Mouse (Mus musculus) myocyte (in vitro differentiated cells): ENCODE measurements around the gene Foxe3.

Experiments used
- CEBPB ChIP-seq: IDR thresholded peaks from 2 replicates; pipeline ENCODE4 v1.6.1; 2011; ENCODE audit warnings: mild to moderate bottlenecking, moderate library complexity; ENCODE audit not compliant: poor library complexity, insufficient read depth, severe bottlenecking
- E2F4 ChIP-seq: IDR thresholded peaks from one replicate; pipeline ENCODE4 v1.6.1; 2011; ENCODE audit warnings: mild to moderate bottlenecking, control low read depth, moderate library complexity; ENCODE audit not compliant: insufficient read depth
- MAX ChIP-seq: IDR thresholded peaks from one replicate; pipeline ENCODE4 v1.6.1; 2011; ENCODE audit warnings: low read depth, mild to moderate bottlenecking, control low read depth
- MYOG ChIP-seq, 3 experiments: IDR thresholded peaks; one replicate each; pipeline ENCODE4 v1.6.1; 2011; ENCODE audit warnings: control low read depth in 2 of 3, low read depth in 2 of 3, mild to moderate bottlenecking in 2 of 3; ENCODE audit not compliant: insufficient read length in 2 of 3, control insufficient read depth in 1 of 3, insufficient read depth in 1 of 3
- POLR2A ChIP-seq: IDR thresholded peaks from one replicate; pipeline ENCODE4 v1.6.1; 2011; ENCODE audit warnings: low read depth, mild to moderate bottlenecking, control low read depth, moderate library complexity; ENCODE audit not compliant: insufficient read length
- POLR2AphosphoS2 ChIP-seq: IDR thresholded peaks from one replicate; pipeline ENCODE4 v1.6.1; 2011; ENCODE audit warnings: low read depth, control low read depth; ENCODE audit not compliant: insufficient read length
- REST ChIP-seq: IDR thresholded peaks from one replicate; pipeline ENCODE4 v1.6.1; 2011; ENCODE audit warnings: mild to moderate bottlenecking, control low read depth, moderate library complexity; ENCODE audit not compliant: insufficient read depth, insufficient read length
- TCF12 ChIP-seq: IDR thresholded peaks from one replicate; pipeline ENCODE4 v1.6.1; 2011; ENCODE audit warnings: mild to moderate bottlenecking, control low read depth; ENCODE audit not compliant: poor library complexity, insufficient read depth, severe bottlenecking
- TCF3 ChIP-seq: IDR thresholded peaks from one replicate; pipeline ENCODE4 v1.6.1; 2011; ENCODE audit warnings: low read depth, control low read depth; ENCODE audit not compliant: insufficient read length
- USF1 ChIP-seq: IDR thresholded peaks from one replicate; pipeline ENCODE4 v1.6.1; 2011; ENCODE audit warnings: low read depth, mild to moderate bottlenecking, control low read depth, moderate library complexity

GRCm38 (mm10) chr4:114945021-114945420 lies 19.2 kb upstream of the Foxe3 start:
- TF ChIP-seq REST, result no peak
- no peak for TF ChIP-seq CEBPB
- no peak for TF ChIP-seq E2F4
- no peak for TF ChIP-seq TCF3
- no peak for TF ChIP-seq MAX
- no peak for TF ChIP-seq TCF12
- no peak for TF ChIP-seq POLR2A
- TF ChIP-seq USF1, result no peak
- TF ChIP-seq MYOG (IDR thresholded peaks at IDR 0.05; ENCODE audit: control insufficient read depth in 1 of 3, insufficient read depth in 1 of 3, insufficient read length in 2 of 3, low read depth in 2 of 3), result peak in 1 of 3 experiments; percentile 27
- no peak for TF ChIP-seq POLR2AphosphoS2
